Mouse (Mus musculus) erythroid progenitor cell, adult 5-6 weeks (primary cell): Measurements from ENCODE around the gene Pbx2. TPM values are rescaled to one million over a fixed set of nuclear protein-coding genes. Genes with fewer than 3 reads are reported as not detected.
A peak's percentile ranks its signal among the peaks of the same experiment; 100 is the strongest.

Experiments
- ATAC-seq: replicated peaks from 2 replicates; pipeline ENCODE4 v1.8.0; 2016; ENCODE audit warnings: moderate number of reproducible peaks, mild to moderate bottlenecking, moderate TSS enrichment, inconsistent platforms; ENCODE audit not compliant: poor library complexity, low FRiP score, severe bottlenecking
- total RNA-seq, 2 experiments: library from RNA; stranded (forward) in 1 of 2; stranded (reverse) in 1 of 2; fragments of 150-400 nt in 1 of 2; fragments of 186-747, 209-891 nt in 1 of 2; gene quantifications; 2 replicates each; pipeline versions ENCODE4 v1.2.3 to v1.2.4; 2015 to 2017; ENCODE audit warnings: low replicate concordance in 2 of 2

Gene Pbx2
- total RNA-seq, 2 experiments from 2014 or later, result 9.2 to 19.7 TPM

- ATAC-seq, result no peak
Observed at GRCm38 (mm10) chr17:34597566-34598095, 6.6 kb downstream of the Pbx2 start, which contains the start of gene Ager. Gene Ager (plus strand): TSS chr17:34597862.

- no peak for ATAC-seq
Observed at GRCm38 (mm10) chr17:34599891-34600290, 8.8 kb downstream of the Pbx2 start.

- no peak for ATAC-seq
Observed at GRCm38 (mm10) chr17:34601796-34602195, 10.7 kb downstream of the Pbx2 start.

GRCm38 (mm10) chr17:34603375-34604060 is 12.5 kb downstream of the Pbx2 start, which contains the start of gene Rnf5:
Gene Rnf5 (minus strand): TSS chr17:34603690.
- peak; percentile 78 for ATAC-seq

GRCm38 (mm10) chr17:34604061-34604508 is 13.0 kb downstream of the Pbx2 start, which contains the start of gene Agpat1:
Gene Agpat1 (plus strand): TSS chr17:34604262.
- peak; percentile 71 for ATAC-seq

- ATAC-seq, result peak; percentile 1
Observed at GRCm38 (mm10) chr17:34604511-34605237, 13.6 kb downstream of the Pbx2 start.

- ATAC-seq, result peak; percentile 48
Observed at GRCm38 (mm10) chr17:34605609-34606008, 14.5 kb downstream of the Pbx2 start.

GRCm38 (mm10) chr17:34606186-34607039 is 15.3 kb downstream of the Pbx2 start:
- no peak for ATAC-seq

- no peak for ATAC-seq
Observed at GRCm38 (mm10) chr17:34607997-34608396, 16.9 kb downstream of the Pbx2 start.

GRCm38 (mm10) chr17:34611050-34611449 is 20.0 kb downstream of the Pbx2 start:
- no peak for ATAC-seq

- ATAC-seq, result no peak
Observed at GRCm38 (mm10) chr17:34613054-34613645, 22.1 kb downstream of the Pbx2 start.

- no peak for ATAC-seq
Observed at GRCm38 (mm10) chr17:34613830-34614229, 22.8 kb downstream of the Pbx2 start.

- no peak for ATAC-seq
Observed at GRCm38 (mm10) chr17:34615871-34616270, 24.8 kb downstream of the Pbx2 start, which contains the start of gene Egfl8. Gene Egfl8 (minus strand): TSS chr17:34615971.

- ATAC-seq, result peak; percentile 83
Observed at GRCm38 (mm10) chr17:34618999-34619398, 27.9 kb downstream of the Pbx2 start.

- ATAC-seq, result no peak
Observed at GRCm38 (mm10) chr17:34621006-34621405, 29.9 kb downstream of the Pbx2 start.

- no peak for ATAC-seq
Observed at GRCm38 (mm10) chr17:34623161-34623560, 32.1 kb downstream of the Pbx2 start.

GRCm38 (mm10) chr17:34624981-34625380 is 33.9 kb downstream of the Pbx2 start:
- no peak for ATAC-seq

GRCm38 (mm10) chr17:34626062-34626772 is 35.2 kb downstream of the Pbx2 start:
- no peak for ATAC-seq

GRCm38 (mm10) chr17:34626773-34627092 is 35.7 kb downstream of the Pbx2 start:
- peak; percentile 36 for ATAC-seq
